Mouse (Mus musculus): ENCODE measurements around the gene Gprasp2.
"Not testable (repeated sequence)": the region's sequence is repeated elsewhere in the genome, so short reads cannot be mapped to it uniquely, and the experiment has no call there.

GRCm38 (mm10) chrX:135796305-135797211 is 42.3 kb upstream of the Gprasp2 start:
- TF ChIP-seq POLR2A (IDR thresholded peaks at IDR 0.05; ENCODE audit: low read depth, low read length); CTCF (IDR thresholded peaks at IDR 0.05; ENCODE audit: extremely low read depth, insufficient read length, insufficient replicate concordance, low read depth, low read length): not testable (repeated sequence)

Data from small intestine, adult 2 months (tissue).